Mouse (Mus musculus): ENCODE measurements around the gene Prnp. TPM values are rescaled to one million over a fixed set of nuclear protein-coding genes. Genes with fewer than 3 reads are reported as not detected.

The Prnp gene
- polyA plus RNA-seq (2012; ENCODE audit: low replicate concordance) = 23.0 and 31.7 TPM in 2 replicates

GRCm38 (mm10) chr2:131909683-131910572 is at the start of gene Prnp, which contains the start of gene Prn:
Gene Prnp, plus strand, starts transcription at chr2:131909928.
Gene Prn, plus strand, starts transcription at chr2:131909957.

GRCm38 (mm10) chr2:131950598-131951095 is 40.9 kb downstream of the Prnp start, which contains the start of gene Prnd:
Gene Prnd, plus strand, starts transcription at chr2:131950861.

Other genes starting within 250 kb of the Prnp start
- gene Erv3, start 50.2 kb upstream of the Prnp start, polyA plus RNA-seq (2012; ENCODE audit: low replicate concordance) = 0.08 and 0.11 TPM in 2 replicates
- not detected in 2 replicates for gene Prn, start within 50 bp of the Prnp start, polyA plus RNA-seq (2012; ENCODE audit: low replicate concordance)
- 0.24 TPM in 1 of 2 replicates, not detected in the other for gene Prnd, start 40.9 kb downstream of the Prnp start, polyA plus RNA-seq (2012; ENCODE audit: low replicate concordance)
- gene Rassf2, start 120.3 kb downstream of the Prnp start, polyA plus RNA-seq (2012; ENCODE audit: low replicate concordance) = 11.0 and 19.3 TPM in 2 replicates
- gene Slc23a2, start 235.2 kb downstream of the Prnp start, polyA plus RNA-seq (2012; ENCODE audit: low replicate concordance) = 0.65 and 4.9 TPM in 2 replicates

Data from leukemia stem cell, adult 10-12 weeks (primary cell).